Mouse (Mus musculus) midbrain, embryonic 11.5 days (tissue): ENCODE measurements at regions not wholly inside any gene's neighbourhood (a gene's known extent, or its start where the extent isn't known, plus 50 kb on each side); places are given as distances from the start of the nearest gene placed in this dataset.

Experiments
- ATAC-seq: fragments of 200-750 bp; cut with Nextera tagmentation; 2 replicates; pipeline ENCODE4 v1.8.0; 2017; ENCODE audit warnings: moderate TSS enrichment, moderate library complexity; ENCODE audit not compliant: low FRiP score
- DNase-seq: peaks from one replicate; pipeline ENCODE4 v3.0.0; 2015; ENCODE audit warnings: low spot score; ENCODE audit errors: missing footprints
- H3K27ac ChIP-seq: fragments of 300-500 bp; sonication (generic); 2 replicates; pipeline ENCODE4 v1.5.1; 2014; ENCODE audit warnings: low read depth, low read length
- H3K27me3 ChIP-seq: fragments of 300-500 bp; sonication (generic); 2 replicates; pipeline ENCODE4 v1.6.1; 2014; ENCODE audit warnings: mild to moderate bottlenecking, low read length, moderate library complexity, mixed read lengths; ENCODE audit not compliant: control insufficient read depth, insufficient read depth
- H3K36me3 ChIP-seq: fragments of 300-500 bp; sonication (generic); 2 replicates; pipeline ENCODE4 v1.6.1; 2014; ENCODE audit warnings: mild to moderate bottlenecking, low read length, moderate library complexity, mixed read lengths; ENCODE audit not compliant: control insufficient read depth, insufficient read depth
- H3K4me1 ChIP-seq: fragments of 300-500 bp; sonication (generic); 2 replicates; pipeline ENCODE4 v1.6.1; 2014; ENCODE audit warnings: low read length; ENCODE audit not compliant: control insufficient read depth, insufficient read depth
- H3K4me2 ChIP-seq: fragments of 300-500 bp; sonication (generic); 2 replicates; pipeline ENCODE4 v1.6.1; 2014; ENCODE audit warnings: mild to moderate bottlenecking, moderate library complexity
- H3K4me3 ChIP-seq: fragments of 300-500 bp; sonication (generic); 2 replicates; pipeline ENCODE4 v1.5.1; 2014; ENCODE audit warnings: low read depth, low read length
- H3K9ac ChIP-seq: fragments of 300-500 bp; sonication (generic); 2 replicates; pipeline ENCODE4 v1.6.1; 2014; ENCODE audit warnings: low read length
- H3K9me3 ChIP-seq: fragments of 300-500 bp; sonication (generic); 2 replicates; pipeline ENCODE4 v1.6.1; 2016; ENCODE audit warnings: low read length; ENCODE audit not compliant: control insufficient read depth
- WGBS: fragments of 180-500 bp; shearing (Covaris S2); extraction: QIAGEN DNeasy Blood & Tissue Kit; methylation state at CpG from one replicate; pipeline ENCODE4 v1.1.7; 2014; 5-methylcytosine and 5-hydroxymethylcytosine counted together

DNA sequence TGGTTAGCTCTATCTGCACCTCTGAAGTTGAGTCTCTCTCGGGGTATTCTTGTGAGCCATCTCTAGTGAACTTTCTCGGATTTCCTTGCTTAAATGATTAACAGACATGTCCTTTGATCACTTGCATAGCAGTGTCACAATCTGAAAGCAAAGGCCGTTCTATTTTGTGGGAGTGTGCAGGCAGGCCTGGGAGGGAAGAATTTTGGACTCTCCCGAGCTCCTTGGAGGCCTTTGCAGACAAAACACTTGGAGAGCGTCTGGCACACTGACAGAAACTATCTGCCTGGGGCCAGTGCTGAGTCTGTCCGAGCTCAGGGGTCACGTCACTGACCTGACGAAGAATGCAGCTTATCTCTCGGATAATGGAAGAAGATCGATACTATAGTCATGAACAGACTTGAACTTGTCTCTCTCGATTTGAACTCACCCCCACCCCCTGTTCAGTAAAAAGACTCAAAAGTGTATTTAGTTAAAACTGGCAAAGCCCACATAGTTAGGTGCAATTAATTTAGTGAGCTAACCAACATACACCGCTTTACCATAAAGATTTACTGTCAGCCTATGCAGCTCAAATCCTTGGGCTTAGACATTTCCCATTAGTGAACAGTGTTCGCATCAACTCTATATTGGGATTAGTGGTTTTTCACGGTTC is 92.2 kb upstream of the Zfp366 start:
- ATAC-seq (0 out of 2 replicates have a peak, but pooled peaks have one; percentile 24), DNase-seq (peak; percentile 92)
- Histone ChIP-seq H3K4me1 (peaks cover 4% of the 10 kb centered on the region), H3K9me3 (no peaks in the 10 kb centered on the region), H3K4me3 (no peak overlapping the region), H3K27me3 (no peaks in the 10 kb centered on the region), H3K4me2 (no peak overlapping the region), H3K36me3 (no peaks in the 10 kb centered on the region), H3K9ac (no peak overlapping the region), H3K27ac (no peak overlapping the region)
- 27% methylated on average over 14 of the region's 14 CpGs for WGBS

DNA sequence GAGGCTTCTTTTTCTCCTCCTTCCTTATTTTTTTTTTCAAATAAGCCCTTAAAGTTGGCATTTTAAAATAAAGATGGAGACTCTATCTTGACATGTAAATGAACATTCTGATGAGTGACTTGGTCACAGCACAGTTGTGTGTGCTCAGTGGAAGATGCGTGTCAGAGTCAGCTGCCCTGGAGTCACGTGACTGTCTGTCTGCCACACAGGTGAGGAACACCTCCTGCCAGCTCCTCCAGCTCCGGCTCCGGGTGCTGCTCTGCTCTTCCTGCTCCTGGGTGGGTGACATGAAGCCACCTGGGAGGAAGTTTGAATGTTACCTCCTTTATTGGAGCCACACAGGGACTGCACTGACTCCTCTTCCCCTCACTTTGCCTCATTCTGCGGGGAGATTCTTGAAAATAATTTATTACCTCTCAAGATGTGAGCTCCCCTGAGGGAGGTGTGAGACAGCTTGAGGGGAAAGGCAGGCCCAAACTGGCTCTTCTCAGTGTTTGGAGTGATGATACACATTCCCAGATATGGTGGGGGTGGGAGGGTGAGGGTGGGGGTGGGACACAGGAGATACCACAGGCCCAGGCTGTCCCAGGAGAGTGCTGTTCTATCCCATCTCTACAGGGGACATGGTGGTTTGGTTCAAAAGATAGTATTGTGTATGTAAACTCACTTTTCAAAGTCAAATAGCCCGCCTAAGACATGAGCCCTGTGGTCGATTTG is 92.9 kb upstream of the Zfp366 start:
- Histone ChIP-seq H3K4me3 (no peak overlapping the region), H3K27ac (no peak overlapping the region), H3K4me2 (no peak overlapping the region), H3K9ac (no peak overlapping the region), H3K36me3 (no peaks in the 10 kb centered on the region), H3K27me3 (no peaks in the 10 kb centered on the region), H3K9me3 (no peaks in the 10 kb centered on the region), H3K4me1 (peaks cover 4% of the 10 kb centered on the region)
- WGBS, result 78% methylated on average over 7 of the region's 7 CpGs
- ATAC-seq, result no peak
- DNase-seq, result peak; percentile 59

DNA sequence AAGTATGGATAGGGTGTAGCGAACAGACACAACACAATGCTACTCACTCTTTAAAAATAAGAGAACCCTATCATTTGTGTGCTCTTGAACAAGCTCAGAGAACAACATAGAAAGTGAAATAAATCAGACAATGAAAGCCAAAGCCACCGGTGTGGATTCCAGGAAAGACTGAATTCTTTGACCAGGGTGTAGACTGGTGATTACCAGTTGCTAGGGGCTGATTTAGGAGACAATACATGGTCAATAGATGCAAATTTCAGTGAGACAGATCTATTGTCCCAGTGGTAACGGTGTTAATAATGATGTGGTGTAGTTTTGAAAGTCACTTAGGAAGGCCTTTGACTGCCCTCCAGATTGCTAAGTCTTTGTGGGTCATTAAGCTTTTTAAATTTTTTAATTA is 94.3 kb upstream of the Zfp366 start:
- WGBS, result 48% methylated on average over 3 of the region's 3 CpGs

DNA sequence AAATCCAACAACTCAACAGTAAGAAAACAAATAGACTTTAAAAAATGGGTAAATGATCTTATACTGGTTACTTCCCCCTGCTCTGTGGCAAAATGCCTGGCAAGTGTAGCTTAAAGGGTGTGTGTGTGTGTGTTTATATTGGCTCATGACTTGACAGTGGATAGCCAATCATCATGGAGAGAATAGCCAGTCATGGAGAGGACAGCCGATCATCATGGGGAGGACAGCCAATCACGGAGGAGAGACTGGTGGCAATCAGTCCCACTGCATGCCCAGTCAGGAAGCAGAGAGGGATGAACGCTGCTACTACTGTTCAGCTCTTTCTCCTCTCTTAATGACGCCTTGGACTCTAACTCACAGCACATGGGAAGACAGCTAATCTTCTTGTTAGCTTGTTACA is 96.3 kb upstream of the Zfp366 start:
- peak; percentile 19 for DNase-seq

More for the DNA sequence above, 94.3 kb upstream of the Zfp366 start:
- no peak overlapping the region for H3K27ac ChIP-seq
- no peak overlapping the region for H3K4me2 ChIP-seq
- no peak overlapping the region for H3K9ac ChIP-seq
- H3K36me3 ChIP-seq, result no peaks in the 10 kb centered on the region
- peaks cover 4% of the 10 kb centered on the region for H3K4me1 ChIP-seq
- no peaks in the 10 kb centered on the region for H3K9me3 ChIP-seq
- no peak overlapping the region for H3K4me3 ChIP-seq
- DNase-seq, result peak; percentile 76
- no peak for ATAC-seq
- H3K27me3 ChIP-seq, result no peaks in the 10 kb centered on the region

DNA sequence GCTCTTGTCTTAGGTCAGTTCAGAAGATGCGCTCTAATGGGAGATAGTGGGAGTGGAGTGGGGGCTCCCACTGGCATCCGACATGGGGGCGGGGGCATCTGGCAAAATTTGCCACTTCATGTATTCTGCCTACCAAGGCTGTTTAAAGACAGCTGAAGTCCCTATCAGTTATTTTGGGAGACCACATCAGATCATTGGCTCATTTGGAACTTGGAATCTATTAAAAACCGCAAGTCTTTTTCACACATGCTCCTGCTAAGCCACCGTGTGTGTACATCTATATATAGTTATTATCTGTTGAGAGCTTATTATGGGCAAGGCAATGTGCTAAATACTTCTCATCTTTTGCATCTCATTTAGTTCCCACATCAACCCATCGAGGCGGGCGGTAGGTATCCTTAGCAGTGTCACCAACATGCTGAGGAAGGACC is 95.0 kb upstream of the 1700024P04Rik start:
- H3K27me3 ChIP-seq, result no peaks in the 10 kb centered on the region
- no peak overlapping the region for H3K27ac ChIP-seq
- no peak overlapping the region for H3K4me2 ChIP-seq
- no peaks in the 10 kb centered on the region for H3K4me1 ChIP-seq
- DNase-seq, result peak; percentile 79
- 95% methylated on average over 8 of the region's 8 CpGs for WGBS
- H3K9ac ChIP-seq, result no peak overlapping the region
- no peak overlapping the region for H3K4me3 ChIP-seq
- no peaks in the 10 kb centered on the region for H3K36me3 ChIP-seq
- ATAC-seq, result no peak
- H3K9me3 ChIP-seq, result no peaks in the 10 kb centered on the region

More for the DNA sequence above, 96.3 kb upstream of the Zfp366 start:
- 81% methylated on average over 4 of the region's 4 CpGs for whole genome bisulfite sequencing
- Histone ChIP-seq H3K36me3 (no peaks in the 10 kb centered on the region), H3K27me3 (no peaks in the 10 kb centered on the region), H3K4me1 (peaks cover 4% of the 10 kb centered on the region), H3K4me2 (no peak overlapping the region), H3K9me3 (no peaks in the 10 kb centered on the region), H3K27ac (no peak overlapping the region), H3K4me3 (no peak overlapping the region), H3K9ac (no peak overlapping the region)
- ATAC-seq, result no peak

DNA sequence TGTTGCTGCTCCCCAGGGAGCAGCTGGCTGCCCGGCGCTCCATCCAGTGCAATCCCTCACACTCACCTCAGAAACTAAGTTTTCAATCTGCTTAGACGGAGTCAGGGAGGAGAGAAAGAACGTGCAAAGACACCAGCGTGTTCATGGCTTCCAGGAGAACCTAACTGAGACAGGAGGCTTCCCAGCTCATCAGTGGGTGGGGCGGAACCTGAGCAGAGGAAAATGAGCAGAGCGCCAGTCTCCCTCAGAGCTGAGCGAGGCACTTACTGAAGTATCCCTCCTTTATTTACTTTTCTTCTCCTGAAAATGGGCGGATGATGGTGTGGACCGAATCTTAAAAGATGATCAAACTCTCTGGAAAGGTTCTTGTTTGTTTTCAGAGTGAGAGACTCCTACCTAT is 94.3 kb upstream of the 1700024P04Rik start:
- DNase-seq, result peak; percentile 28
- no peak overlapping the region for H3K9ac ChIP-seq
- ATAC-seq, result no peak
- no peaks in the 10 kb centered on the region for H3K36me3 ChIP-seq
- H3K4me3 ChIP-seq, result no peak overlapping the region
- H3K4me2 ChIP-seq, result no peak overlapping the region
- 89% methylated on average over 10 of the region's 10 CpGs for WGBS
- no peaks in the 10 kb centered on the region for H3K9me3 ChIP-seq
- no peaks in the 10 kb centered on the region for H3K4me1 ChIP-seq
- H3K27me3 ChIP-seq, result no peaks in the 10 kb centered on the region
- H3K27ac ChIP-seq, result no peak overlapping the region

DNA sequence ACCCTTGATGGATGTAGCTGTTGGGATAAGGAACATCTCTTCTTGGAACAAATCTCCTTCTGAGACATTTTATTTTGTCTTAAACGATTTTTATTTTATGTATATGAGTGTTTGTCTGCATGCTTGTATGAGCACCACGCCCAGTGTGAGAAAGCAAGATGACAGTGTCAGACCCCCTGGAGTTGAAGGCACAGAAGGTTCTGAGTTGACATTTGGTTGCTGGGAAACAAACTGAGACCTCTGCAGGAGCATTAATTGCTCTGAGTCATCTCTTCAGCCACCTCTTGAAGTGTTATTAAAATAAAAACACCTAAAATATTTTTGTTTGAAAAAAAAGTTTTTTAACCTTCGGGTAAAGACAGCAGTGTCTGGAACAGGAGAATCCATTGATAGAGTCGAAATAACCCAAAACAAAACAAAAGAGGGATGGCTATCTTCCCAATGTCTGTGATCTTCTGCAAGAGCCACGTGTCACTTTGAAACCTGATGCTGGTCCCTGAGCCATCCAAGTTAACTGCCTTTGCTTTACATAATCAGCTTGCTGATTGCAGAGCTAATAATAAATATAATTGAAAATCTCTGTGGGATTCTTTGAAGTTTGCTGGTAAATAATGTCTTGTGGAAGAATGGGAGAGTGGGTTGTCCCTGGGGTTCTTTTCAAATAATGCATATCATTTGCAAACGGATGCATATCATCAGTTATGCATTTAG is 92.8 kb upstream of the 1700024P04Rik start:
- H3K27me3 ChIP-seq, result no peaks in the 10 kb centered on the region
- H3K4me2 ChIP-seq, result no peak overlapping the region
- no peak for DNase-seq
- H3K4me3 ChIP-seq, result no peak overlapping the region
- H3K4me1 ChIP-seq, result no peaks in the 10 kb centered on the region
- H3K27ac ChIP-seq, result no peak overlapping the region
- no peaks in the 10 kb centered on the region for H3K9me3 ChIP-seq
- no peaks in the 10 kb centered on the region for H3K36me3 ChIP-seq
- H3K9ac ChIP-seq, result no peak overlapping the region
- 65% methylated on average over 6 of the region's 6 CpGs for WGBS
- ATAC-seq, result no peak

DNA sequence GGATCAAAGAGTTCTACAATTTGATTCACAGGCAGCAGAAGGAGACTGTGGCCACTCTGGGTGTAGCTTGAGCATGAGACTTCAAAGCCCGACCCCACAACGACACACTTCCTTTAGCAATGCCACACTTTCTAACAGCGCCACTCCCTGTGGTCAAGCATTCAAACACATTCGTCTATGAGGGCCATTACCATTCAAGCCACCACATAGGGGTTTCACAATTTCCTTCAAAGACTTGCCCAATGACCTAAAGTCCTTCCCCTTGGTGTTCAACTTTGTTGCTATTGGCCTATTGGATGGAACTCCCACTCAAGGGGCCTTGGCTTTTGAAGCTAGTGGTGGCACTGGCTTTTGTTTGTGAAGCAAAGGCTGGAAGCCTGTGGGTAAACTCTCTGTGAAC is 91.1 kb upstream of the 1700024P04Rik start:
- 89% methylated on average over 4 of the region's 4 CpGs for WGBS
- Histone ChIP-seq H3K9me3 (no peaks in the 10 kb centered on the region), H3K4me2 (no peak overlapping the region), H3K4me1 (no peaks in the 10 kb centered on the region), H3K27ac (no peak overlapping the region), H3K9ac (no peak overlapping the region), H3K36me3 (no peaks in the 10 kb centered on the region), H3K27me3 (no peaks in the 10 kb centered on the region), H3K4me3 (no peak overlapping the region)
- no peak for ATAC-seq
- no peak for DNase-seq

DNA sequence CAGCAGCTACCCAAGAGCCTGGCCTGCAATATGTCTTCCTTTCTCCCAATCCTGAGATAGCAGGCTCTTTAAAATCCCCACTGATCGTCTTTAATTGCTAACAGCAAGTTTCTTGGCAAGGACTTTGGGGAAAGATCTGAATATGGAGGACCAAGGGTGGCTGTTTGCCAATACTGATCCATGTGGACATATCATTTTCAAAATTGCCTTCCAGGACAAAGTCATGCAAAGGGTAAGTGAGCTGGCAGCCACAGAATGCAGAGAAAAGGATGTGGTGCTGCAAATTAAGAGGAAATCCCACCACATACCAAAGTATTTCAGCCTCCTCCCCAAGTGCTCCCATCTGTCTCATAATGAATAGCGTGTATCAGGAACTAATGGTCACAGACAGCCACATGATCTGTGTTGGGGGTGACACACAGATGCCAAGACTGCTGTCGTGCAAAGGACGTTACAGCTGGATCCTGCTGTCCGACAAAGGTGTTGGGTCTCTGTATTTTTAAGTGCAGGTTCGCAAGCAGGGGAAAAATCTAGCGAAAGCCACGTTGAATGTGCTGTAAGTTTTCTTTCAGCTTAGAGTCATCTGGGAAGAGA is 87.6 kb upstream of the 1700024P04Rik start:
- Histone ChIP-seq H3K4me3 (no peak overlapping the region), H3K4me1 (no peaks in the 10 kb centered on the region), H3K4me2 (no peak overlapping the region), H3K27me3 (no peaks in the 10 kb centered on the region), H3K9me3 (no peaks in the 10 kb centered on the region), H3K27ac (no peak overlapping the region), H3K9ac (no peak overlapping the region), H3K36me3 (no peaks in the 10 kb centered on the region)
- no peak for ATAC-seq
- WGBS, result 83% methylated on average over 8 of the region's 8 CpGs
- DNase-seq, result no peak
